Mouse (Mus musculus): ENCODE results near the gene Trim56.

GRCm38 (mm10) chr5:137070881-137071605, 45.0 kb downstream of the Trim56 start:
- TF ChIP-seq CTCF (IDR thresholded peaks at IDR 0.05) (no peak), EP300 (IDR thresholded peaks at IDR 0.05) (no peak)

Data from lung, postnatal 0 days (tissue).